Mouse (Mus musculus): ENCODE measurements at regions not wholly inside any gene's neighbourhood (a gene's known extent, or its start where the extent isn't known, plus 50 kb on each side); places are given as distances from the start of the nearest gene placed in this dataset.

- intact Hi-C loops (cut with DNase I) = no loop called here
These were observed 544.1 kb downstream of the D3Ertd751e start for GRCm38 (mm10) chr3:42286471-42286870.

DNA sequence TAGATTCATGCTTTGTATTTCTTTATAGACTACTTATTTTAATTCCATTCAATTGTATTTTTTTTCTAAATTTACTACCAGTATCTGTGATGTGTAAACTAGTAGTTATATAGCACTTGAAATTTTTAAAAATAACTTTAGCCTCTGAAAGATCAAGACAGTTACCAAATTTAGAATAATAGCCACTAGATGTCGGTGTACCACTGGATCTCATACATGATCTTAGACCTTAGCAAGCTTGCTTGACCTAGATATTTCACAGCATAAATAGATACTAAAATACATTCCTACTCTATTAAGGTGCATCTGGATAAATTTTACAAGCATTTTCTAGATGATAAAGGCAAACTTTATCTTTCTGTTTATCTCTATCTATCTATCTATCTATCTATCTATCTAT is 570.0 kb downstream of the D3Ertd751e start:
- no peak for DNase-seq
- intact Hi-C loops (cut with DNase I) = no loop called here

More at GRCm38 (mm10) chr3:42286471-42286870, 544.1 kb downstream of the D3Ertd751e start:
- DNase-seq = no peak

- intact Hi-C loops (cut with DNase I) = no loop called here
- DNase-seq = no peak
These were observed 585.3 kb downstream of the D3Ertd751e start for GRCm38 (mm10) chr3:42327708-42328107.

DNA sequence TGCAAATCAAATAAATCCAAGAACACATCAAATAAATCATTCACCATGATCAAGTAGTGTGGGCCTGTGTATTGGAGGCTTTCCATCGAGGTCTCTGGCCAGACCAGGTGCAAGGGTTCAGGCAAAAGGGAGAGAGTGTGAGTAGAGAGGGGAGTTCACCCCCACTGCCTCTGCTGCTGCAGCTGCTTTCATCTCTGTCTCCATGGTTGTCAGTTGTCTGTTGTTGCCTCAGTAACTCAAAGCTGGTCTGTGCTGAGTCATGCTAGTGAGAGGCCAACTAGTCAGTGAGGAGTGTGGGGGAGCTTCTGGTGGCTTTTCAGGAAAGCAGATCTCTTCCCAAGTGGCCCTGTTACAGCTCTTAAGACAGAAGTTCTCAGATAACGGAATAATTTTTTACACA is 600.4 kb downstream of the D3Ertd751e start:
- no peak for DNase-seq
- intact Hi-C loops (cut with DNase I) = no loop called here

DNA sequence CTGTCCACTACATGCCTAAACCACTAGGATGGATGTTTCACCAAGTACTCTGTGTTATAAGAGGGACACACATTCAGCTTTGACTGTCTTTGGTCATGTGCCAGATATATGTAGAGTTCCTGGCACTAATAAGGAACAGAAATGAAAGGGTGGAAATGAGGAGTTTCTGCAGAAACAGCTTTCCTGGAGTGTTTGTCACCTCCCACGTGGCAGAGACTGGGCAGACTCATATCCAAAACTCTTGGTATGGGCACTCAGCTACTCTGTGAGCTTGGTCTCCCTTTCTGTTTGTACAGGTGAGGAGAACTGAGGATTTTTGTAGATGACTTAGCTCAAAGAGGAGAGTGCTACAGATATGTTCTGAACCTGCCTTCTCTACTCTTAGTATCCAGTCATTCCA is 634.4 kb downstream of the D3Ertd751e start:
- DNase-seq = no peak
- intact Hi-C loops (cut with DNase I) = no loop called here

- DNase-seq = peak; percentile 2
- intact Hi-C loops (cut with DNase I) = no loop called here
These were observed 639.7 kb downstream of the D3Ertd751e start for GRCm38 (mm10) chr3:42382151-42382550.

GRCm38 (mm10) chr3:42402716-42403115 is 660.3 kb downstream of the D3Ertd751e start:
- no peak for DNase-seq
- intact Hi-C loops (cut with DNase I) = no loop called here

DNA sequence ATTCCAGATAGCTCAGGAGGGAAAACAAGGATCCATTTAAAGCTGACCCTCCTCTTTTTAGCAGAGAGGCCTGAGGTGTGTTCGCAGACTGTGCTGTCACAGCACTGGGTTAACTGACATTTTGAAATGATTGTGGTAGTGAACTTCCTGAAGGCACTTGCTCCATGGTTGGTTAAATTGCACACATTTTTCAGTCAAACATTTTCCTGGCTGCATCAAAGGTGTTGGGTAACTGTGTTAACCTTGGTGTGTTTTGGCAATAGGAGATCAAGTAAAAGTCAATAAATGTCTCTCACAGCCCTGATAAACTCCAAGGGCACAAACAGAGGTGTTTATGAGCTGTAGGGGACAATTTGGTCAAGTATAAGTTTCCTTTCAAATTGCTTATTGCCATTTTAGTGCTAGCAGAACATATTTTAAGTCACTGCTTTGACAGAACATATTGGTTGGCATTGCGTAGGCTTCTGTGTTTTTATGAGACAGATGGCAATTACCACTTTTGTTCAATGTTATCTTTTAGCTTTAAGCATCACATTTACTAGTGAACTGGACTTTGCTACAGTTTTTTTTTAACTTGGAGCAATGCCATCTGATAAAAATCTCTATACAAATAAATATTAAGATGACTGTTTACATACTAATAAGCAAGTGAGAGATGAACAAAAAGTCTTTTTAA is 666.7 kb downstream of the D3Ertd751e start:
- DNase-seq = no peak
- intact Hi-C loops (cut with DNase I) = no loop called here

GRCm38 (mm10) chr3:42427363-42427762 is 685.0 kb downstream of the D3Ertd751e start:
- intact Hi-C loops (cut with DNase I) = no loop called here
- no peak for DNase-seq

- intact Hi-C loops (cut with DNase I) = no loop called here
- no peak for DNase-seq
These were observed 707.2 kb downstream of the D3Ertd751e start for GRCm38 (mm10) chr3:42449575-42449974.

DNA sequence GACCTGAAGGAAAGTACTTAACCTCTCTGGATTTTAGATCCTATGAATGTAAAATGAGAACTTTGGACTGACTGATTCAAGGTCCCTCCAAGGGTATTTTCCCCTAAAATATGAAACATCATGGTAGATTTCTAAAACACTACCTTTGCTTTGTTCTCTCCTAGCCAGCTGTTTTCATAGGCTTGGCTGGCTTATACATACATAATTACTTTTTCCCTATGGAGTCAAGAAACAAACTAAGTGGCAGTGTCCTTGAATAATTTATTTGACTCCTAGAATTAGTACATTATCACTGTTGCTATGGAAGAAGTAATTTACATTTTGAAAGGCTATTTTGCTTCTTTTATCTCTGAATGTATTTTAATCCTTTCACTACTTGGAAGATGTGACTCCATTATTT is 721.9 kb downstream of the D3Ertd751e start:
- DNase-seq = no peak
- intact Hi-C loops (cut with DNase I) = no loop called here

- DNase-seq = no peak
- intact Hi-C loops (cut with DNase I) = no loop called here
These were observed 724.7 kb downstream of the D3Ertd751e start for GRCm38 (mm10) chr3:42467125-42467524.

- intact Hi-C loops (cut with DNase I) = no loop called here
- no peak for DNase-seq
These were observed 772.6 kb downstream of the D3Ertd751e start for GRCm38 (mm10) chr3:42514922-42515593.

DNA sequence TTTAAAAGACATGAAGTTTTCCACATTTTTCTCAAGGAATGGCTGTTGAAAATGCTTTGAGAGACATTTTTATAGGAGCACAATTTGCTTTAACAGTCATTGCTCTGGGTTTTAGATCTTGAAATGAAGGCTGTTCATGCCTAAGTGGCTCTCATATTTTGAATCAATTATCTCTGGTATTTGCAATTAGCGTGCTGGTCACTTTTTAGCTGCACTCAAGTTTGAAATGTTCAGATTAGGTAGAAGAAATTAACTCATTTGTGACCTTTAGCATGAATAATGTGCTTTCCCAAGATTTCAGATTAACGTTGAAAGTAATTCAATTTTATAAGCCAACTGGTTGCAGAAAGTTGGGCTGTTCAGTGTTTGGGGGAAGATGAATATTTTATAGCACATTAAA is 773.9 kb downstream of the D3Ertd751e start:
- intact Hi-C loops (cut with DNase I) = no loop called here
- DNase-seq = no peak

GRCm38 (mm10) chr3:42531397-42531796 is 789.0 kb downstream of the D3Ertd751e start:
- intact Hi-C loops (cut with DNase I) = no loop called here
- DNase-seq = peak; percentile 51

DNA sequence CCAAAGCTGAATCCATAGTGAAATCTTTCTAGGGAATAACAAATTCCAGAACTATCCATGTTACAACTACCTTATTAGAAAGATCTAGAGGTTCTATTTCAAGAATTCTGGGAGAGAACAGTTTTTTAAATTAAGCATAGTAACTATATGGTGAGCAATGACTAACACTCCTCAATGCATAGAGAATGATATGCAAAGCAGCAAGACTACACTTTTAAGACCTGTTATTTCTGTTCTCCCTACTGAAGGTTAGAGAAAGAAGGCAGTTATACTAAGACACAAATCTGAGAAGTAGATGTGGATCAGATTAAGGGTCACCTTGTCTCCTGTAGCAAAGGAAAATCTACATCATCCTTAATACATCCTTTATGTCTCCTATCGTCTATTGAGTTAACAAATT is 824.3 kb downstream of the D3Ertd751e start:
- intact Hi-C loops (cut with DNase I) = no loop called here
- DNase-seq = no peak

DNA sequence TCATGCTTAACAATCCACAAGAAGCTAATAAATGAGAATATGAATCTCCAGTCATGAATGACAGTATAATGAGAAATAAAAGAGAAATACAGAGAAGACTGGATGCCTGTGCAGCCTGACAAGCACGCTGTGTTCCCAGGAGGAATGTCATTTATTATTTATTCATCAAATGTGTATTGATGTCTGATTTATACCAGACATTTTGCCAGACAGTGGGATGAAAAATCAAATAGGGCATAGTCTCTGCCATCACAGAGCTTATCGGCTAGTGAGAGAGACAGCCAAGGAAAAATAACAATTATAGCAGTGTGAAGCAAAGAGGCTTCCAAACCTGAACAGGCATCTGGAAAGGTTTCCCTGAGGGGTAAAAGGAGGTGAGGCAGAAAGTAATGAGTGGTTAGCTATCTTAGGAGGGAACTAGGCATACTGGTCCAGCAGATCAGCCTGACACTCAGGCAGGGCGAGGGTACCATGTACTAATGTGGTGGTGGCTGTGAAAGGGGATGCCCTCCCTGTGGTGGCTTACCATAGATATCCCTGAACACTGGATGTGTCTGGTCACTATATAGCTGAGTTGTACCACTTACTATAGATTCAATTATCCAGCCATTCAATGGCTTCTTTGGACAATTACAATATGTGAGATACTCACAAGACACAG is 828.1 kb downstream of the D3Ertd751e start:
- intact Hi-C loops (cut with DNase I) = no loop called here
- no peak for DNase-seq

DNA sequence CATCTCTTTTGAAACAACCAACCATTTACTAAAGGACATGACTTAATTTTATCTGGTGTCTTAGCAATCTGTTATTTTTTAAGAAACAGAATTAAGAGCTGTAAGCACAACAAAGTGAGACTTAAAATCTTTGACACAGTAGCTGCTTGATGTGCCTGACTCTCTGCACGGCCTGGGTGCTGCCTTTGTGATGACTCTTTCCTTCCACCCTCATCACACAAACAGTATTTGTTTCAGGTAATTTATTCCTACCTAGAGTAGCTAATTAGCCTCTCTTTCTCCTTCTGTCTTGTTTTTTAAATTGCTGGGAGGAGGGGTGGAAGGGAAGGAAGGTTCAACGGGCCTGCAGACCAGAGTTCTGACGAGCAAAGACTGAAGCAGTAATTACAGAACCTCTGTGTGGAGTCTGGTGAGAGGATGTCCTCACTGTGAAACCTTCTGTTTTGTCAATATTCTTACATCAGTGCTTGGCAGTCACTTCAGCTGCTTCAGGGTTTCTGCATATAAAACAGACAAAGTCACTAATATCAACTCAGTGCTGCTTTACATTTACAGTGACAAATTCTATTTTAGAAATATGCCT is 829.6 kb downstream of the D3Ertd751e start:
- intact Hi-C loops (cut with DNase I) = no loop called here
- no peak for DNase-seq

DNA sequence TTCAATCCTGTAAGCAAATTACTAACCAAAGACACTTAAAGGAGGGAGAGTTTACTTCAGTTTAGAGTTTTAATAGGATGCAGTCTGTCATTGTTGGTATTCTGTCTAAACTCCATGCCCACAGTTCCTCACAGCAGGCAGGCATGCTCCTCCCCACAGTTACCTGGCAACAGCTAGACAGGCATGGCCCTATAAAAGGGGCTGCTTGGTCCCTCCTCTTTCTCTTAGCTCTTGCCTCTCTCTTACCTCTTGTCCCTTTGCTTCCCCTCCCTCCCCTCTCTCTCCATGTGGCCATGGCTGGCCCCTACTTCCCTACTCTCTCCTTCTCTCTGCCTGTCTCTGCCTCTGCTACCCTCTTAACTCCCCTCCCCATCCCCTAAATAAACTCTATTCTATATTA is 830.7 kb downstream of the D3Ertd751e start:
- DNase-seq = no peak

DNA sequence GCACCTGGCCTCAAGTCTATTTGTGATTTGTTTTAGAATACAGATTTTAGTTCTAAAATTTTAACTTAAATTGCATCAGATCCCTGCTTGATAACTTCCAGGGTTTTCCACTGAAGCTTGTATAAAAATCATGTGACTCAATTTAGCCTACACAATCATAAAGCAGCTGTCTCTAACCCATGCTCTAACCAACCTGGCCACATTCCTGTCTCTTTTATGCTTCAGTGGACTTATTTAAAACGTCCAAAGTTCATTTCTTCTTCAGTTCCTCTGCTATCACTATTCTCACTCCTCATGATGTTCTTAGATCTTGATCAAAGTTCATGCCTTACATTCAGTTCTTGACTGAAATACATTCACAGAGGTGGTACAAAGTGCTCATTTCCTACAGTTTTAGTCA is 839.9 kb downstream of the D3Ertd751e start:
- DNase-seq = no peak
- intact Hi-C loops (cut with DNase I) = no loop called here

More for the DNA sequence above, 830.7 kb downstream of the D3Ertd751e start:
- intact Hi-C loops (cut with DNase I) = no loop called here

- DNase-seq = no peak
- intact Hi-C loops (cut with DNase I) = no loop called here
These were observed 845.0 kb downstream of the D3Ertd751e start for GRCm38 (mm10) chr3:42587296-42587932.
